Mouse (Mus musculus): ENCODE measurements around the gene Cflar. TPM values are rescaled to one million over a fixed set of nuclear protein-coding genes. Genes with fewer than 3 reads are reported as not detected.
"Not testable (repeated sequence)": the region's sequence is repeated elsewhere in the genome, so short reads cannot be mapped to it uniquely, and the experiment has no call there.

The Cflar gene
- polyA plus RNA-seq, 1 experiment from 2014 or later = 11.1 TPM

DNA sequence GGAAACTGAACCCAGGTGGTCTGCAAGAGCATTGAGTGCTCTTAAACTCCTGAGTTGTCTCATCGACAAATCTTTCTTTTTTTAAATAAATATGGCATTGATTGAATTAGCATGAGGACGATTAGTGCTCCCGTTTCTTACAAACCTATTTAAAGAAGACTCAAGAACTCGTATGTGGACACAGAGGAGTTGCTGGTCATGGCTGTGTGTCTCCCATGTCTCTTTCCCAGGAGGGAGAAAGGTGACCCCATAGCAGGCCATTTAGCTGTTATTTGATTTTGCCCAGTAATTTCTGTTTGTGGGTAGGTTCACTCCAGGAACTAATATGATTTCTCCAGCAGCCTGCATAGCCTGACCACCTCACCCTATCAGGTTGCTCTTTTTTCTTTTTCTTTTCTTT, 85.5 kb downstream of the Cflar start:
- no peak for ATAC-seq
- WGBS = 73% methylated on average over 4 of the region's 4 CpGs
- H3K9me3 ChIP-seq (replicated peaks; ENCODE audit: control insufficient read depth, low read length, poor library complexity, severe bottlenecking) = no peaks in the 10 kb centered on the region
- H3K4me1 ChIP-seq (ENCODE audit: control insufficient read depth, insufficient read depth, low read length) = no peaks in the 10 kb centered on the region
- no peak overlapping the region for H3K9ac ChIP-seq (ENCODE audit: low read depth, low read length)
- no peak overlapping the region for H3K27ac ChIP-seq (ENCODE audit: low read length)
- H3K4me2 ChIP-seq (ENCODE audit: low read length) = no peak overlapping the region
- H3K27me3 ChIP-seq (ENCODE audit: control insufficient read depth, insufficient read depth, low read depth, low read length) = no peaks in the 10 kb centered on the region; the same call in 1 of the 2 replicates
- H3K4me3 ChIP-seq (ENCODE audit: low read depth, low read length) = no peak overlapping the region
- no peaks in the 10 kb centered on the region for H3K36me3 ChIP-seq (ENCODE audit: control insufficient read depth, insufficient read depth, low read length)

DNA sequence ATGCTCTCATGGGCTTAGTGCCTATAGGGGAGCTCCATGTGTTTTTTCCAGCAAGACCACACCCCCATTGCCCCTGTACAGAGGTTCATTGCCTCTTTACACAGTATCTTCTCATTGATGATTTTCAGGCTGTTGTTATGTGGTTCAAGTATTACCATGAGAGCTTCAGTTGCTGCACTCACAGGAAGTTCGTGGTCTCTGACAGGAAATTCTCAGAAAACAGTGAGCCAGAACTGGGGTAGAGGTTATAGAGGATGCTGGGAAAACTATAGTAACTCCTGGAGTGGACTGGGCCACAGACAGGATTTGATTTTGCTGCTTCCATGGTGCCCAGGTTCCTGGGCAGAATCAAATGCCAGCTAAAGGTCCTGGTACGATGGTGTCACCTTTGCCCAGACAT, 86.1 kb downstream of the Cflar start:
- Histone ChIP-seq H3K27ac (ENCODE audit: low read length) (no peak overlapping the region), H3K4me3 (ENCODE audit: low read depth, low read length) (no peak overlapping the region), H3K4me1 (ENCODE audit: control insufficient read depth, insufficient read depth, low read length) (no peaks in the 10 kb centered on the region), H3K9ac (ENCODE audit: low read depth, low read length) (no peak overlapping the region), H3K4me2 (ENCODE audit: low read length) (no peak overlapping the region), H3K9me3 (replicated peaks; ENCODE audit: control insufficient read depth, low read length, poor library complexity, severe bottlenecking) (no peaks in the 10 kb centered on the region), H3K36me3 (ENCODE audit: control insufficient read depth, insufficient read depth, low read length) (no peaks in the 10 kb centered on the region), H3K27me3 (ENCODE audit: control insufficient read depth, insufficient read depth, low read depth, low read length) (no peaks in the 10 kb centered on the region; the same call in 1 of the 2 replicates)
- ATAC-seq = no peak
- WGBS = 83% methylated on average over 2 of the region's 2 CpGs

- no peaks in the 10 kb centered on the region for H3K9me3 ChIP-seq (replicated peaks; ENCODE audit: control insufficient read depth, low read length, poor library complexity, severe bottlenecking)
- no peak for ATAC-seq
- WGBS = 95% methylated on average over 4 of the region's 4 CpGs
- H3K4me2 ChIP-seq (ENCODE audit: low read length) = no peak overlapping the region
- no peak overlapping the region for H3K27ac ChIP-seq (ENCODE audit: low read length)
- no peaks in the 10 kb centered on the region for H3K4me1 ChIP-seq (ENCODE audit: control insufficient read depth, insufficient read depth, low read length)
- H3K27me3 ChIP-seq (ENCODE audit: control insufficient read depth, insufficient read depth, low read depth, low read length) = no peaks in the 10 kb centered on the region; the same call in 1 of the 2 replicates
- no peak overlapping the region for H3K4me3 ChIP-seq (ENCODE audit: low read depth, low read length)
- no peaks in the 10 kb centered on the region for H3K36me3 ChIP-seq (ENCODE audit: control insufficient read depth, insufficient read depth, low read length)
- H3K9ac ChIP-seq (ENCODE audit: low read depth, low read length) = no peak overlapping the region
These were observed 87.6 kb downstream of the Cflar start for GRCm38 (mm10) chr1:58798911-58799310.

GRCm38 (mm10) chr1:58800644-58801043, 89.3 kb downstream of the Cflar start:
- ATAC-seq = not testable (repeated sequence)
- WGBS = 78% methylated on average over 7 of the region's 7 CpGs

DNA sequence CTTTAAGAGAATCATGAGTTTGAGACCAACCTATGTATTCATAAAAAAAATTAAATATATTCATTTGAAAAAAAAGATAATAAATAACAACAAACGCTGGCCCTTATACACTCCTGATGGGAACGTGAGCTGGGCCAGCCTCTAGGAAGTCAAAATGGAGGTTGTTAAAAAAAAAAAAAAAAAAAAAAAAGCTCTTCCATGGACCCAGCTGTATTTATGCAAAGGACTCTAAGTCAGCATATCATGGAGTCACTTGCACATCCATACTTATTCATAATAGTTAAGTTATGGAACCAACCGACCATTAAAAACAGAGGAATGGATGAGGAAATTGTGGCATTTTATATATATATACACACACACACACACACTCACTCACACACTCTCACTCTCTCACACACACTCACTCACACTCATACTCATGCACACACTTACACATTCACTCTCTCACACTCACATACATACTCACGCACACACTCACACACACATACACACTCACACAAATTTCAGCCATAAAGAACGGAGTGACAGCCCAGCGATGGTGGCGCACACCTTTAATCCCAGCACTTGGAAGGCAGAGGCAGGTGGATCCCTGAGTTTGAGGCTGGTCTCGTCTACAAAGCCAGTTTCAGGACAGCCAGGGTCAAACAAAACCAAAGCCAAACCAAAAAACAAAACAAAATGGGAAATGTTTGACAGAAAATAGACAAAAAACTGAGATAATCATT, 90.4 kb downstream of the Cflar start:
- Histone ChIP-seq H3K9me3 (replicated peaks; ENCODE audit: control insufficient read depth, low read length, poor library complexity, severe bottlenecking) (no peaks in the 10 kb centered on the region), H3K4me3 (ENCODE audit: low read depth, low read length) (no peak overlapping the region), H3K4me2 (ENCODE audit: low read length) (no peak overlapping the region), H3K9ac (ENCODE audit: low read depth, low read length) (no peak overlapping the region), H3K27me3 (ENCODE audit: control insufficient read depth, insufficient read depth, low read depth, low read length) (no peaks in the 10 kb centered on the region), H3K27ac (ENCODE audit: low read length) (no peak overlapping the region), H3K4me1 (ENCODE audit: control insufficient read depth, insufficient read depth, low read length) (no peaks in the 10 kb centered on the region), H3K36me3 (ENCODE audit: control insufficient read depth, insufficient read depth, low read length) (no peaks in the 10 kb centered on the region)
- 91% methylated on average over 8 of the region's 8 CpGs for whole genome bisulfite sequencing
- no peak for ATAC-seq

More at GRCm38 (mm10) chr1:58800644-58801043, 89.3 kb downstream of the Cflar start:
- not testable (repeated sequence) for H3K4me3 ChIP-seq (ENCODE audit: low read depth, low read length); H3K9me3 ChIP-seq (replicated peaks; ENCODE audit: control insufficient read depth, low read length, poor library complexity, severe bottlenecking); H3K27ac ChIP-seq (ENCODE audit: low read length); H3K4me1 ChIP-seq (ENCODE audit: control insufficient read depth, insufficient read depth, low read length); H3K36me3 ChIP-seq (ENCODE audit: control insufficient read depth, insufficient read depth, low read length); H3K27me3 ChIP-seq (ENCODE audit: control insufficient read depth, insufficient read depth, low read depth, low read length); H3K9ac ChIP-seq (ENCODE audit: low read depth, low read length); H3K4me2 ChIP-seq (ENCODE audit: low read length)

- no peak for ATAC-seq
- Histone ChIP-seq H3K4me3 (ENCODE audit: low read depth, low read length) (no peak overlapping the region), H3K9ac (ENCODE audit: low read depth, low read length) (no peak overlapping the region), H3K27me3 (ENCODE audit: control insufficient read depth, insufficient read depth, low read depth, low read length) (no peaks in the 10 kb centered on the region), H3K27ac (ENCODE audit: low read length) (no peak overlapping the region), H3K4me1 (ENCODE audit: control insufficient read depth, insufficient read depth, low read length) (no peaks in the 10 kb centered on the region), H3K9me3 (replicated peaks; ENCODE audit: control insufficient read depth, low read length, poor library complexity, severe bottlenecking) (no peaks in the 10 kb centered on the region), H3K36me3 (ENCODE audit: control insufficient read depth, insufficient read depth, low read length) (no peaks in the 10 kb centered on the region), H3K4me2 (ENCODE audit: low read length) (no peak overlapping the region)
- WGBS = 79% methylated on average over 18 of the region's 18 CpGs
These were observed 91.3 kb downstream of the Cflar start for GRCm38 (mm10) chr1:58802322-58803273.

- WGBS = 88% methylated on average over 6 of the region's 6 CpGs
These were observed 92.2 kb downstream of the Cflar start for GRCm38 (mm10) chr1:58803531-58803930.

DNA sequence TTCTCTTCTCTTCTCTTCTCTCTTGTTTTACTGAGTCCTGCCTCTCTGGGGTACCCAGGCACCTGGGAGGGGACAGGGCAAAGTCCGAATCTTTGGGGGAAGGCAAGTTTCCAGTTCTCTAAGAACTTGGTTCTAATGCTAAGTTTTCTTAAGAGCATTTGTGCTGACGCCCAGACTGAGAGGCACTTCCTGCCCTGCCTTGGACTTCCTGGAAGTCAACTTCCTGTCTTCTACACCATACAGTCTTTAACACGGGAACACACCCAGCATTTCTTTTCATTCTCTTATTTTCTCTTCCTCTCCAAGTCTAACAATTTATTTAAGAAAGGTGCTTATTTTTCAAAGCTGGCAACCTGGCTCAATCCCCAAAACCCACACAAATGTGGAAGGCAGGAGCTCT, 95.3 kb downstream of the Cflar start:
- WGBS = 89% methylated on average over 3 of the region's 3 CpGs
- Histone ChIP-seq H3K4me1 (ENCODE audit: control insufficient read depth, insufficient read depth, low read length) (no peaks in the 10 kb centered on the region), H3K4me2 (ENCODE audit: low read length) (no peak overlapping the region), H3K4me3 (ENCODE audit: low read depth, low read length) (no peak overlapping the region), H3K9ac (ENCODE audit: low read depth, low read length) (no peak overlapping the region), H3K36me3 (ENCODE audit: control insufficient read depth, insufficient read depth, low read length) (no peaks in the 10 kb centered on the region), H3K27me3 (ENCODE audit: control insufficient read depth, insufficient read depth, low read depth, low read length) (no peaks in the 10 kb centered on the region), H3K27ac (ENCODE audit: low read length) (no peak overlapping the region), H3K9me3 (replicated peaks; ENCODE audit: control insufficient read depth, low read length, poor library complexity, severe bottlenecking) (no peaks in the 10 kb centered on the region)
- ATAC-seq = no peak

More at GRCm38 (mm10) chr1:58803531-58803930, 92.2 kb downstream of the Cflar start:
- Histone ChIP-seq H3K4me3 (ENCODE audit: low read depth, low read length) (no peak overlapping the region), H3K4me2 (ENCODE audit: low read length) (no peak overlapping the region), H3K4me1 (ENCODE audit: control insufficient read depth, insufficient read depth, low read length) (no peaks in the 10 kb centered on the region), H3K36me3 (ENCODE audit: control insufficient read depth, insufficient read depth, low read length) (no peaks in the 10 kb centered on the region), H3K9ac (ENCODE audit: low read depth, low read length) (no peak overlapping the region), H3K9me3 (replicated peaks; ENCODE audit: control insufficient read depth, low read length, poor library complexity, severe bottlenecking) (no peaks in the 10 kb centered on the region), H3K27me3 (ENCODE audit: control insufficient read depth, insufficient read depth, low read depth, low read length) (no peaks in the 10 kb centered on the region), H3K27ac (ENCODE audit: low read length) (no peak overlapping the region)
- ATAC-seq = no peak
